Mouse (Mus musculus): Measurements from ENCODE around the gene Ubox5. TPM values are rescaled to one million over a fixed set of nuclear protein-coding genes. Genes with fewer than 3 reads are reported as not detected.

The Ubox5 gene
- polyA plus RNA-seq (2012; rRNA removed) = 7.3 and 8.0 TPM in 2 replicates

GRCm38 (mm10) chr2:130629839-130630203 is at the start of gene Ubox5, which contains the start of gene Fastkd5:
Ubox5 (minus strand) TSS chr2:130630038.
Fastkd5 (minus strand) TSS chr2:130630027.
- Histone ChIP-seq H3K4me3 (ENCODE audit: insufficient read depth, low read depth, low read length) (peak within 1 kb of the TSS; percentile 96), H3K36me3 (ENCODE audit: control insufficient read depth, insufficient read depth, low read length) (peaks cover 2% of the 10 kb centered on the region), H3K4me1 (ENCODE audit: control insufficient read depth, insufficient read depth, low read length) (peaks cover 33% of the 10 kb centered on the region), H3K27ac (ENCODE audit: insufficient read depth, low read depth, low read length) (peak within 1 kb of the TSS; percentile 49; the same call in 1 of the 2 replicates), H3K27me3 (replicated peaks; ENCODE audit: control insufficient read depth, insufficient read depth, low read length) (no peaks in the 10 kb centered on the region)
- TF ChIP-seq CTCF (conservative IDR thresholded peaks at IDR 0.05; ENCODE audit: insufficient read depth, insufficient read length, low read depth, low read length) = no peak
- TF ChIP-seq POLR2A (IDR thresholded peaks at IDR 0.05; ENCODE audit: low read depth, low read length) = no peak
- peak; percentile 96 for DNase-seq
- WGBS = under 1% methylated on average over 25 of the region's 25 CpGs

GRCm38 (mm10) chr2:130679154-130679553 is 49.3 kb upstream of the Ubox5 start:
- Histone ChIP-seq H3K4me1 (ENCODE audit: control insufficient read depth, insufficient read depth, low read length) (no peaks in the 10 kb centered on the region), H3K27me3 (replicated peaks; ENCODE audit: control insufficient read depth, insufficient read depth, low read length) (no peaks in the 10 kb centered on the region), H3K36me3 (ENCODE audit: control insufficient read depth, insufficient read depth, low read length) (peaks cover 6% of the 10 kb centered on the region), H3K4me3 (ENCODE audit: insufficient read depth, low read depth, low read length) (no peak overlapping the region), H3K27ac (ENCODE audit: insufficient read depth, low read depth, low read length) (no peak overlapping the region)
- no peak for DNase-seq
- 82% methylated on average over 12 of the region's 12 CpGs for WGBS
- TF ChIP-seq POLR2A (IDR thresholded peaks at IDR 0.05; ENCODE audit: low read depth, low read length) (no peak), CTCF (conservative IDR thresholded peaks at IDR 0.05; ENCODE audit: insufficient read depth, insufficient read length, low read depth, low read length) (no peak)

GRCm38 (mm10) chr2:130677211-130677610 is 47.4 kb upstream of the Ubox5 start:
- H3K4me1 ChIP-seq (ENCODE audit: control insufficient read depth, insufficient read depth, low read length) = no peaks in the 10 kb centered on the region
- peaks cover 6% of the 10 kb centered on the region for H3K36me3 ChIP-seq (ENCODE audit: control insufficient read depth, insufficient read depth, low read length)
- H3K27ac ChIP-seq (ENCODE audit: insufficient read depth, low read depth, low read length) = no peak overlapping the region
- DNase-seq = no peak
- TF ChIP-seq CTCF (conservative IDR thresholded peaks at IDR 0.05; ENCODE audit: insufficient read depth, insufficient read length, low read depth, low read length) = no peak
- no peak for TF ChIP-seq POLR2A (IDR thresholded peaks at IDR 0.05; ENCODE audit: low read depth, low read length)
- WGBS = 49% methylated on average over 10 of the region's 10 CpGs
- H3K4me3 ChIP-seq (ENCODE audit: insufficient read depth, low read depth, low read length) = no peak overlapping the region
- H3K27me3 ChIP-seq (replicated peaks; ENCODE audit: control insufficient read depth, insufficient read depth, low read length) = no peaks in the 10 kb centered on the region

- peak within 1 kb of the TSS; percentile 97 for H3K4me3 ChIP-seq (ENCODE audit: insufficient read depth, low read depth, low read length)
- peak; percentile 93 for DNase-seq
- H3K27ac ChIP-seq (ENCODE audit: insufficient read depth, low read depth, low read length) = peak within 1 kb of the TSS; percentile 61
- peaks cover 12% of the 10 kb centered on the region; the same call in 1 of the 2 replicates for H3K4me1 ChIP-seq (ENCODE audit: control insufficient read depth, insufficient read depth, low read length)
- H3K36me3 ChIP-seq (ENCODE audit: control insufficient read depth, insufficient read depth, low read length) = no peaks in the 10 kb centered on the region
- WGBS = under 1% methylated on average over 31 of the region's 31 CpGs
- TF ChIP-seq POLR2A (IDR thresholded peaks at IDR 0.05; ENCODE audit: low read depth, low read length) (peak; percentile 41), CTCF (conservative IDR thresholded peaks at IDR 0.05; ENCODE audit: insufficient read depth, insufficient read length, low read depth, low read length) (peak; percentile 45)
- H3K27me3 ChIP-seq (replicated peaks; ENCODE audit: control insufficient read depth, insufficient read depth, low read length) = no peaks in the 10 kb centered on the region
These were observed 37.7 kb upstream of the Ubox5 start, which contains the start of gene Itpa for GRCm38 (mm10) chr2:130667559-130667958. Itpa (plus strand) TSS chr2:130667610.

GRCm38 (mm10) chr2:130664102-130664701 is 34.4 kb upstream of the Ubox5 start, which contains the start of gene Ddrgk1:
Ddrgk1 (minus strand) TSS chr2:130664659.
- Histone ChIP-seq H3K27ac (ENCODE audit: insufficient read depth, low read depth, low read length) (peak within 1 kb of the TSS; percentile 93), H3K36me3 (ENCODE audit: control insufficient read depth, insufficient read depth, low read length) (no peaks in the 10 kb centered on the region), H3K4me1 (ENCODE audit: control insufficient read depth, insufficient read depth, low read length) (peaks cover 12% of the 10 kb centered on the region; the same call in 1 of the 2 replicates), H3K4me3 (ENCODE audit: insufficient read depth, low read depth, low read length) (peak within 1 kb of the TSS; percentile 66), H3K27me3 (replicated peaks; ENCODE audit: control insufficient read depth, insufficient read depth, low read length) (no peaks in the 10 kb centered on the region)
- DNase-seq = peak; percentile 96
- WGBS = under 1% methylated on average over 40 of the region's 40 CpGs
- TF ChIP-seq CTCF (conservative IDR thresholded peaks at IDR 0.05; ENCODE audit: insufficient read depth, insufficient read length, low read depth, low read length) = no peak
- TF ChIP-seq POLR2A (IDR thresholded peaks at IDR 0.05; ENCODE audit: low read depth, low read length) = peak; percentile 62

- Histone ChIP-seq H3K27me3 (replicated peaks; ENCODE audit: control insufficient read depth, insufficient read depth, low read length) (no peaks in the 10 kb centered on the region), H3K36me3 (ENCODE audit: control insufficient read depth, insufficient read depth, low read length) (no peaks in the 10 kb centered on the region), H3K4me3 (ENCODE audit: insufficient read depth, low read depth, low read length) (no peak overlapping the region), H3K27ac (ENCODE audit: insufficient read depth, low read depth, low read length) (no peak overlapping the region), H3K4me1 (ENCODE audit: control insufficient read depth, insufficient read depth, low read length) (peaks cover 12% of the 10 kb centered on the region; the same call in 1 of the 2 replicates)
- TF ChIP-seq CTCF (conservative IDR thresholded peaks at IDR 0.05; ENCODE audit: insufficient read depth, insufficient read length, low read depth, low read length) = no peak
- TF ChIP-seq POLR2A (IDR thresholded peaks at IDR 0.05; ENCODE audit: low read depth, low read length) = no peak
- DNase-seq = no peak
- 87% methylated on average over 11 of the region's 11 CpGs for WGBS
These were observed 33.5 kb upstream of the Ubox5 start for GRCm38 (mm10) chr2:130663342-130663741.

GRCm38 (mm10) chr2:130658530-130658929 is 28.7 kb upstream of the Ubox5 start:
- Histone ChIP-seq H3K27ac (ENCODE audit: insufficient read depth, low read depth, low read length) (no peak overlapping the region), H3K4me3 (ENCODE audit: insufficient read depth, low read depth, low read length) (no peak overlapping the region), H3K4me1 (ENCODE audit: control insufficient read depth, insufficient read depth, low read length) (peaks cover 2% of the 10 kb centered on the region; the same call in 1 of the 2 replicates), H3K27me3 (replicated peaks; ENCODE audit: control insufficient read depth, insufficient read depth, low read length) (no peaks in the 10 kb centered on the region), H3K36me3 (ENCODE audit: control insufficient read depth, insufficient read depth, low read length) (peaks cover 3% of the 10 kb centered on the region)
- no peak for DNase-seq
- TF ChIP-seq CTCF (conservative IDR thresholded peaks at IDR 0.05; ENCODE audit: insufficient read depth, insufficient read length, low read depth, low read length) (no peak), POLR2A (IDR thresholded peaks at IDR 0.05; ENCODE audit: low read depth, low read length) (no peak)
- WGBS = 97% methylated on average over 10 of the region's 10 CpGs
